ENCODE assay signal across 8 mouse cellular contexts in genomic region chr3:19406351-19407151, GRCm38 (mm10).
DNase-seq lines count a peak whose midpoint lies in the region; ATAC-seq lines count a peak whose summit lies in the region.

No protein-coding gene starts in this region.

- H3K9ac ChIP-seq in forebrain, embryonic 15.5 days (replicated peaks), result peak overlapping the region; percentile 47
- no peak overlapping the region for H3K9ac ChIP-seq in kidney, embryonic 15.5 days

- H3K36me3 ChIP-seq in forebrain, embryonic 15.5 days, result no peaks in the 10 kb centered on the region
- H3K36me3 ChIP-seq in kidney, embryonic 15.5 days, result no peaks in the 10 kb centered on the region

- H3K27ac ChIP-seq in forebrain, embryonic 15.5 days (replicated peaks), result peak overlapping the region; percentile 85
- no peak overlapping the region for H3K27ac ChIP-seq in kidney, embryonic 15.5 days

- intact Hi-C loops in heart, postnatal 25 days (cut with DNase I), result no loop called here
- intact Hi-C loops in left cerebral cortex, postnatal 25 days (cut with DNase I), result no loop called here
- intact Hi-C loops in gastrocnemius, postnatal 14 days (cut with DNase I; ENCODE audit: low total_unique reads), result no loop called here

- H3K4me3 ChIP-seq in forebrain, embryonic 15.5 days, result peak overlapping the region; percentile 28
- no peak overlapping the region for H3K4me3 ChIP-seq in kidney, embryonic 15.5 days (replicated peaks)

- H3K27me3 ChIP-seq in forebrain, embryonic 15.5 days, result no peaks in the 10 kb centered on the region
- no peaks in the 10 kb centered on the region for H3K27me3 ChIP-seq in kidney, embryonic 15.5 days

- DNase-seq in heart, adult 18-20 months, result peak; percentile 6 to 8
- no peak for DNase-seq in heart, postnatal 25 days (ENCODE audit: low spot score)
- DNase-seq in left cerebral cortex, postnatal 25 days (ENCODE audit: low spot score in 2 of 2), result peak; percentile 32 to 62
- peak; percentile 67 for DNase-seq in retina, embryonic 14.5 days (ENCODE audit: low spot score)
- no peak for DNase-seq in adipocyte (ENCODE audit: low spot score)
- DNase-seq in gastrocnemius, postnatal 14 days, result no peak

- peak overlapping the region; percentile 41 for H3K4me2 ChIP-seq in forebrain, embryonic 15.5 days (replicated peaks)
- no peak overlapping the region for H3K4me2 ChIP-seq in kidney, embryonic 15.5 days

- no peaks in the 10 kb centered on the region for H3K9me3 ChIP-seq in forebrain, embryonic 15.5 days
- no peaks in the 10 kb centered on the region for H3K9me3 ChIP-seq in kidney, embryonic 15.5 days (replicated peaks)

- 13% methylated on average over 14 of the region's 14 CpGs for WGBS in forebrain, embryonic 15.5 days
- 67% methylated on average over 14 of the region's 14 CpGs for WGBS in kidney, embryonic 15.5 days

- H3K4me1 ChIP-seq in forebrain, embryonic 15.5 days, result peaks cover 9% of the 10 kb centered on the region
- no peaks in the 10 kb centered on the region for H3K4me1 ChIP-seq in kidney, embryonic 15.5 days

- ATAC-seq in forebrain, embryonic 15.5 days (replicated peaks), result peak; percentile 95
- ATAC-seq in kidney, embryonic 15.5 days (replicated peaks; ENCODE audit: low FRiP score), result no peak

Comparison
In these comparisons a context has a peak if more than half of its experiments do, and no peak if none do; other contexts are left out.
1. DNase-seq: peak in heart, adult 18-20 months (2 of 2), left cerebral cortex, postnatal 25 days (2 of 2) and retina, embryonic 14.5 days (single experiment); none in heart, postnatal 25 days (single experiment), adipocyte (single experiment) and gastrocnemius, postnatal 14 days (single experiment).